Mouse (Mus musculus) lung, adult 2 months (tissue): ENCODE measurements around the gene Myo15.

Experiments
- CTCF ChIP-seq: fragments of 200-500 bp; IDR thresholded peaks from 2 replicates; pipeline ENCODE4 v1.5.1; 2011; ENCODE audit warnings: mild to moderate bottlenecking, low read length, control low read depth; ENCODE audit not compliant: insufficient read depth
- POLR2A ChIP-seq: fragments of 200-500 bp; IDR thresholded peaks from 2 replicates; pipeline ENCODE4 v1.6.1; 2011; ENCODE audit warnings: low read depth, mild to moderate bottlenecking, control low read depth, low read length, borderline replicate concordance; ENCODE audit errors: extremely low read depth

GRCm38 (mm10) chr11:60507281-60507680, 38.1 kb downstream of the Myo15 start:
- TF ChIP-seq POLR2A = no peak
- no peak for TF ChIP-seq CTCF
